Mouse (Mus musculus): Measurements from ENCODE around the gene Med12l. TPM values are rescaled to one million over a fixed set of nuclear protein-coding genes. Genes with fewer than 3 reads are reported as not detected.

The Med12l gene
- total and polyA plus RNA-seq, 3 experiments, result 0.16 TPM; not detected in 2

GRCm38 (mm10) chr3:59360102-59360501, 354.5 kb downstream of the Med12l start:
- Histone ChIP-seq H3K9me3 (replicated peaks) (no peaks in the 10 kb centered on the region), H3K4me1 (ENCODE audit: insufficient read depth, low read depth, low read length) (no peaks in the 10 kb centered on the region), H3K4me3 (ENCODE audit: low read depth, low read length) (no peak overlapping the region), H3K36me3 (replicated peaks) (no peaks in the 10 kb centered on the region), H3K27me3 (ENCODE audit: insufficient read depth, low read length) (no peaks in the 10 kb centered on the region)
- ATAC-seq (ENCODE audit: extremely low read depth, insufficient number of reproducible peaks, low FRiP score, poor library complexity, severe bottlenecking) (no peak), DNase-seq (ENCODE audit: low spot score) (no peak)
- TF ChIP-seq CTCF (IDR thresholded peaks at IDR 0.05; ENCODE audit: low read depth, low read length) (no peak), GATA2 (IDR thresholded peaks at IDR 0.05; ENCODE audit: borderline replicate concordance, low read depth, low read length) (no peak), TAL1 (conservative IDR thresholded peaks at IDR 0.05; ENCODE audit: low read depth, low read length) (no peak), POLR2AphosphoS5 (IDR thresholded peaks at IDR 0.05; ENCODE audit: insufficient replicate concordance, low read depth, low read length) (no peak), GATA1 (IDR thresholded peaks at IDR 0.05; ENCODE audit: borderline replicate concordance, low read length) (no peak)

GRCm38 (mm10) chr3:59361895-59362294, 356.3 kb downstream of the Med12l start:
- Histone ChIP-seq H3K4me3 (ENCODE audit: low read depth, low read length) (no peak overlapping the region), H3K27me3 (ENCODE audit: insufficient read depth, low read length) (no peaks in the 10 kb centered on the region), H3K4me1 (ENCODE audit: insufficient read depth, low read depth, low read length) (no peaks in the 10 kb centered on the region), H3K36me3 (replicated peaks) (no peaks in the 10 kb centered on the region), H3K9me3 (replicated peaks) (no peaks in the 10 kb centered on the region)
- ATAC-seq (ENCODE audit: extremely low read depth, insufficient number of reproducible peaks, low FRiP score, poor library complexity, severe bottlenecking) (no peak), DNase-seq (ENCODE audit: low spot score) (no peak)
- no peak for TF ChIP-seq TAL1 (conservative IDR thresholded peaks at IDR 0.05; ENCODE audit: low read depth, low read length)
- no peak for TF ChIP-seq GATA1 (IDR thresholded peaks at IDR 0.05; ENCODE audit: borderline replicate concordance, low read length)
- no peak for TF ChIP-seq POLR2AphosphoS5 (IDR thresholded peaks at IDR 0.05; ENCODE audit: insufficient replicate concordance, low read depth, low read length)
- no peak for TF ChIP-seq CTCF (IDR thresholded peaks at IDR 0.05; ENCODE audit: low read depth, low read length)
- no peak for TF ChIP-seq GATA2 (IDR thresholded peaks at IDR 0.05; ENCODE audit: borderline replicate concordance, low read depth, low read length)

Other genes with a start within 250 kb of the Med12l start
- not detected in 2 replicates for gene Mindy4b-ps, start 183.5 kb upstream of the Med12l start, total RNA-seq (2014; fragmentation: Nextera tagmentation)
- gene Mindy4b-ps, start 183.5 kb upstream of the Med12l start, total RNA-seq (2017), result 0.27 TPM in 1 of 2 replicates, not detected in the other
- gene Mindy4b-ps, start 183.5 kb upstream of the Med12l start, polyA plus RNA-seq (2012), result not detected in 2 replicates
- gene Clrn1, start 120.5 kb upstream of the Med12l start, total RNA-seq (2014; fragmentation: Nextera tagmentation), result not detected in 2 replicates
- 0.05 and 0.17 TPM in 2 replicates for gene Clrn1, start 120.5 kb upstream of the Med12l start, total RNA-seq (2017)
- not detected in 2 replicates for gene Clrn1, start 120.5 kb upstream of the Med12l start, polyA plus RNA-seq (2012)
- 0.45 TPM in 1 of 2 replicates, not detected in the other for gene Gpr171, start 96.0 kb downstream of the Med12l start, total RNA-seq (2014; fragmentation: Nextera tagmentation)
- gene Gpr171, start 96.0 kb downstream of the Med12l start, total RNA-seq (2017), result 0.76 and 1.4 TPM in 2 replicates
- not detected in 2 replicates for gene Gpr171, start 96.0 kb downstream of the Med12l start, polyA plus RNA-seq (2012)
- not detected in 2 replicates for gene P2ry14, start 147.8 kb downstream of the Med12l start, total RNA-seq (2014; fragmentation: Nextera tagmentation)
- 0.23 and 0.38 TPM in 2 replicates for gene P2ry14, start 147.8 kb downstream of the Med12l start, total RNA-seq (2017)
- gene P2ry14, start 147.8 kb downstream of the Med12l start, polyA plus RNA-seq (2012), result not detected in 2 replicates
- gene Gpr87, start 189.3 kb downstream of the Med12l start, total RNA-seq (2014; fragmentation: Nextera tagmentation), result not detected in 2 replicates
- gene Gpr87, start 189.3 kb downstream of the Med12l start, total RNA-seq (2017), result 0.33 TPM in 1 of 2 replicates, not detected in the other
- gene Gpr87, start 189.3 kb downstream of the Med12l start, polyA plus RNA-seq (2012), result not detected in 2 replicates
- gene P2ry13, start 205.1 kb downstream of the Med12l start, total RNA-seq (2014; fragmentation: Nextera tagmentation), result not detected in 2 replicates
- gene P2ry13, start 205.1 kb downstream of the Med12l start, total RNA-seq (2017), result 0.06 and 0.16 TPM in 2 replicates
- gene P2ry13, start 205.1 kb downstream of the Med12l start, polyA plus RNA-seq (2012), result not detected in 2 replicates